Mouse (Mus musculus) cerebellum, adult 11 months (tissue): ENCODE measurements around the gene Gm21719.
"Not testable (repeated sequence)": the region's sequence is repeated elsewhere in the genome, so short reads cannot be mapped to it uniquely, and the experiment has no call there.

ENCODE experiments used
- DNase-seq: peaks from one replicate; pipeline ENCODE4 v3.0.0; 2022

Gene Gm21719

DNA sequence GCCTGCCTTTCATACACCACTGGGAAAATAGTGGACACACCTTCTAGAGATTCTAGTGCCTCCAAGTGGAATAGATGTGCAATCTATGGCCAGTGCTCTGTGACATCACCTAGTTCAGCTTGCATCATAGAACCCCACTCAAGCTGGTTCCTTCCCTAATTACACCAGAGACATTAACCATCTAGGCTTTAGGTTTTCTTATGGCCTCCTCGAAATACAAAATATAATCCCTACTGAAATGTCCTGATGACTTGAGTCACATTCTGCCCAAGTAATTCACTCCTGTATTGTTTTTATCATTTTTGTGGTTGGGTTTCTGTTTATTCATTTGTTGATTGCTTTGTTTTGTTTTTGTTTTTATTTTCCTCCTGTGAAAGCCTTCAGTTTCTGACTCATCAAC, at the start of gene Gm21719:
TSS of gene Gm21719 (minus strand) at position 101 of the 400 bp plus-strand sequence.
- not testable (repeated sequence) for DNase-seq
